Mouse (Mus musculus) ES-Bruce4 (cell line): Measurements from ENCODE around the gene Trim46.

Experiments
- CTCF ChIP-seq: IDR thresholded peaks from one replicate; pipeline ENCODE4 v1.8.1; 2011; ENCODE audit warnings: low read depth, low read length
- POLR2A ChIP-seq: IDR thresholded peaks from one replicate; pipeline ENCODE4 v1.8.1; 2011; ENCODE audit warnings: low read length; ENCODE audit not compliant: insufficient read depth

- TF ChIP-seq CTCF: no peak
- TF ChIP-seq POLR2A: no peak
Observed at GRCm38 (mm10) chr3:89226361-89226760, 19.7 kb downstream of the Trim46 start.
